Mouse (Mus musculus): ENCODE measurements around the gene Frat1.

DNA sequence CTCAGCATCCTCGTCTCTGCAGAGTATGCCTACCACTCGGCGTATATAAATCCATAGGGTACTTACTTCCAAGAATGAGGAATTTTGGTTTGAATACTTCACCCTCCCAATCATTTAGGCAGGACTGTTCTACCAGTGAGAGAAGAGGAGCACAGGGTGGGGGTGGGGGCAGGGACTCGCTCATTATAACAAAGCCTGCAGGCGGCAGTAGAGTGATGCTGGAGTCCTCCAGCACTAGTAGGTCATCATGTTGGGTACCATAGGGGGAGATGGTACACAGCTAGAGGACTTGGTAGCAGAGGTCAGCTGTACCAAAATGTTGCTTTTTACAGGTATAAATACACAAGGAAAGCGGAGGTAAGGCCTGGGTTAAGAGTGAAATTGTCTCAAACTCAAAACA is 14.6 kb downstream of the Frat1 start:
- TF ChIP-seq CTCF (conservative IDR thresholded peaks at IDR 0.05; ENCODE audit: insufficient read depth, insufficient read length, low read depth, low read length): no peak
- TF ChIP-seq POLR2A (IDR thresholded peaks at IDR 0.05; ENCODE audit: low read depth, low read length): no peak

All from kidney, adult 2 months (tissue).